Comparison of ENCODE assay signal across 8 mouse cellular contexts in genomic region chrX:142682176-142682820, GRCm38 (mm10). TPM values are rescaled to one million over a fixed set of nuclear protein-coding genes. Genes with fewer than 3 reads are reported as not detected.
DNase-seq lines count a peak whose midpoint lies in the region; ATAC-seq and TF ChIP-seq lines count a peak whose summit lies in the region.

No protein-coding gene starts in this region.

- H3K4me3 ChIP-seq in C2C12 (ENCODE audit: insufficient read depth, poor library complexity, severe bottlenecking), result peak overlapping the region; percentile 38
- peak overlapping the region; percentile 57 for H3K4me3 ChIP-seq in hindbrain, postnatal 0 days (ENCODE audit: low read length)
- H3K4me3 ChIP-seq in liver, embryonic 16.5 days (ENCODE audit: low read depth, low read length), result peak overlapping the region; percentile 74
- H3K4me3 ChIP-seq in neural tube, embryonic 15.5 days (replicated peaks), result peak overlapping the region; percentile 56

- peak; percentile 34 for ATAC-seq in erythroblast, adult 5-6 weeks (replicated peaks; ENCODE audit: low FRiP score, poor library complexity, severe bottlenecking)
- peak; percentile 6; the same call in 1 of the 2 replicates for ATAC-seq in hindbrain, postnatal 0 days
- no peak for ATAC-seq in liver, embryonic 16.5 days (ENCODE audit: low read depth)
- ATAC-seq in neural tube, embryonic 15.5 days (ENCODE audit: low FRiP score), result peak; percentile 8; the same call in 1 of the 2 replicates
- no peak for ATAC-seq in megakaryocyte-erythroid progenitor cell, adult 5-6 weeks (replicated peaks; ENCODE audit: low FRiP score, low TSS enrichment, poor library complexity, severe bottlenecking)
- ATAC-seq in erythroid progenitor cell, adult 5-6 weeks (replicated peaks; ENCODE audit: low FRiP score, poor library complexity, severe bottlenecking), result no peak; the same call in 1 of the 2 replicates

- H3K79me2 ChIP-seq in C2C12 (ENCODE audit: control insufficient read depth, insufficient read depth), result peaks cover 49% of the 10 kb centered on the region

- no peaks in the 10 kb centered on the region for H3K27me3 ChIP-seq in C2C12 (ENCODE audit: control insufficient read depth, insufficient read depth, insufficient read length)
- H3K27me3 ChIP-seq in hindbrain, postnatal 0 days (ENCODE audit: insufficient read depth, low read length), result no peaks in the 10 kb centered on the region
- H3K27me3 ChIP-seq in liver, embryonic 16.5 days (ENCODE audit: control insufficient read depth, insufficient read depth, low read depth, low read length), result no peaks in the 10 kb centered on the region
- H3K27me3 ChIP-seq in neural tube, embryonic 15.5 days (replicated peaks), result peaks cover 4% of the 10 kb centered on the region; the same call in 1 of the 2 replicates

- peak overlapping the region; percentile 59 for H3K9ac ChIP-seq in hindbrain, postnatal 0 days (replicated peaks; ENCODE audit: low read length)
- H3K9ac ChIP-seq in liver, embryonic 16.5 days (ENCODE audit: low read depth, low read length), result peak overlapping the region; percentile 72
- H3K9ac ChIP-seq in neural tube, embryonic 15.5 days (replicated peaks), result peak overlapping the region; percentile 54

- 27% methylated on average over 28 of the region's 28 CpGs for WGBS in hindbrain, postnatal 0 days
- 19% methylated on average over 28 of the region's 28 CpGs for WGBS in liver, embryonic 16.5 days (ENCODE audit: insufficient replicate concordance)
- 19% methylated on average over 28 of the region's 28 CpGs for WGBS in neural tube, embryonic 15.5 days

- peak overlapping the region; percentile 64 for H3K4me2 ChIP-seq in hindbrain, postnatal 0 days (ENCODE audit: low read depth, low read length)
- H3K4me2 ChIP-seq in liver, embryonic 16.5 days (ENCODE audit: low read depth, low read length), result peak overlapping the region; percentile 76
- peak overlapping the region; percentile 63 for H3K4me2 ChIP-seq in neural tube, embryonic 15.5 days

- peak; percentile 20 for DNase-seq in MEL-GATA-1-ER (ENCODE audit: extremely low read depth, low read depth)
- peak; percentile 9 for DNase-seq in hindbrain, postnatal 0 days (ENCODE audit: low spot score)

- H3ac ChIP-seq in C2C12 (ENCODE audit: control insufficient read depth, insufficient read length, low read depth), result peak overlapping the region; percentile 85

- peaks cover 5% of the 10 kb centered on the region for H3K79me3 ChIP-seq in C2C12 (ENCODE audit: low read depth)

- H3K27ac ChIP-seq in hindbrain, postnatal 0 days, result peak overlapping the region; percentile 77; the same call in 1 of the 2 replicates
- peak overlapping the region; percentile 89 for H3K27ac ChIP-seq in liver, embryonic 16.5 days (ENCODE audit: low read length)
- peak overlapping the region; percentile 87 for H3K27ac ChIP-seq in neural tube, embryonic 15.5 days (replicated peaks)

- TF ChIP-seq CTCF in C2C12 (IDR thresholded peaks at IDR 0.05; ENCODE audit: control insufficient read depth, insufficient read depth, insufficient read length), result no peak
- TF ChIP-seq CTCF in hindbrain, postnatal 0 days (IDR thresholded peaks at IDR 0.05; ENCODE audit: low read depth), result no peak

- H3K36me3 ChIP-seq in C2C12 (ENCODE audit: control insufficient read depth, insufficient read depth), result no peaks in the 10 kb centered on the region
- H3K36me3 ChIP-seq in hindbrain, postnatal 0 days (ENCODE audit: insufficient read depth, low read length), result no peaks in the 10 kb centered on the region
- no peaks in the 10 kb centered on the region for H3K36me3 ChIP-seq in liver, embryonic 16.5 days (ENCODE audit: control insufficient read depth, insufficient read depth)
- no peaks in the 10 kb centered on the region for H3K36me3 ChIP-seq in neural tube, embryonic 15.5 days

- no peaks in the 10 kb centered on the region for H3K9me3 ChIP-seq in hindbrain, postnatal 0 days (ENCODE audit: low read length)
- no peaks in the 10 kb centered on the region for H3K9me3 ChIP-seq in liver, embryonic 16.5 days (replicated peaks; ENCODE audit: control insufficient read depth, low read length)
- H3K9me3 ChIP-seq in neural tube, embryonic 15.5 days (replicated peaks), result no peaks in the 10 kb centered on the region

- H3K4me1 ChIP-seq in hindbrain, postnatal 0 days (ENCODE audit: insufficient read depth, low read length), result 0 out of 2 replicates have a peak, but pooled peaks cover 2% of the 10 kb centered on the region
- peaks cover 22% of the 10 kb centered on the region for H3K4me1 ChIP-seq in liver, embryonic 16.5 days (ENCODE audit: control insufficient read depth, low read depth, low read length)
- peaks cover 32% of the 10 kb centered on the region for H3K4me1 ChIP-seq in neural tube, embryonic 15.5 days

TF ChIP-seq in C2C12, 6 proteins besides CTCF, POLR2A, EP300 and RAD21:
- TF ChIP-seq MYOG (IDR thresholded peaks at IDR 0.05; ENCODE audit: control insufficient read depth, extremely low read depth, insufficient read length) (no peak), MYOD1 (IDR thresholded peaks at IDR 0.05; ENCODE audit: control insufficient read depth, insufficient read length, low read depth) (no peak), CEBPB (IDR thresholded peaks at IDR 0.05; ENCODE audit: low read depth) (no peak), USF1 (IDR thresholded peaks at IDR 0.05; ENCODE audit: low read depth) (no peak), FOSL1 (IDR thresholded peaks at IDR 0.05; ENCODE audit: insufficient read depth, low read length, poor library complexity, severe bottlenecking) (no peak), MAX (IDR thresholded peaks at IDR 0.05) (no peak)

RNA-seq across cellular contexts. Expression of gene Tmem164, which starts 1.1 kb away (rescaled TPM):
- polyA plus RNA-seq in C2C12 (2012; fragmentation: generic; extraction: Trizol), result 14.2 TPM
- 12.3 and 18.6 TPM in 2 replicates for total RNA-seq in erythroblast, adult 5-6 weeks (2015; ENCODE audit: low replicate concordance)
- total RNA-seq in erythroblast, adult 5-6 weeks (2017; ENCODE audit: low replicate concordance), result 11.0 and 12.2 TPM in 2 replicates
- 42.0 and 47.3 TPM in 2 replicates for total RNA-seq in hindbrain, postnatal 0 days (2014; rRNA removed)
- polyA plus RNA-seq in hindbrain, postnatal 0 days (2015; fragmentation: Nextera tagmentation; extraction: Ambion mirVana), result 17.9 and 18.2 TPM in 2 replicates
- 18.3 and 20.1 TPM in 2 replicates for polyA plus RNA-seq in liver, embryonic 16.5 days (2015; fragmentation: Nextera tagmentation; extraction: Ambion mirVana)
- 24.4 and 28.7 TPM in 2 replicates for polyA plus RNA-seq in neural tube, embryonic 15.5 days (2015; fragmentation: Nextera tagmentation; extraction: Ambion mirVana)
- total RNA-seq in megakaryocyte-erythroid progenitor cell, adult 5-6 weeks (2014; fragmentation: Nextera tagmentation), result 44.4 and 58.5 TPM in 2 replicates
- 35.3 and 39.9 TPM in 2 replicates for total RNA-seq in megakaryocyte-erythroid progenitor cell, adult 5-6 weeks (2017)
- total RNA-seq in erythroid progenitor cell, adult 5-6 weeks (2015; ENCODE audit: low replicate concordance), result 7.1 and 13.7 TPM in 2 replicates
- total RNA-seq in erythroid progenitor cell, adult 5-6 weeks (2017; ENCODE audit: low replicate concordance), result 4.4 and 14.6 TPM in 2 replicates

Comparison
In these comparisons a context has a peak if more than half of its experiments do, and no peak if none do; other contexts are left out.
1. ATAC-seq: peak in erythroblast, adult 5-6 weeks (single experiment), hindbrain, postnatal 0 days (single experiment) and neural tube, embryonic 15.5 days (single experiment); none in liver, embryonic 16.5 days (single experiment), megakaryocyte-erythroid progenitor cell, adult 5-6 weeks (single experiment) and erythroid progenitor cell, adult 5-6 weeks (single experiment).
2. Peak in every context shown above with its lines, with median percentiles within 50 percentile points of each other: H3K4me3 ChIP-seq, H3K27ac ChIP-seq, H3K4me2 ChIP-seq and H3K9ac ChIP-seq.